Mouse (Mus musculus) liver, embryonic 14.5 days (tissue): ENCODE data around the gene Pnmt.

ENCODE experiments used
- CTCF ChIP-seq: IDR thresholded peaks from 2 replicates; pipeline ENCODE4 v1.5.1; 2016; ENCODE audit warnings: antibody characterized with exemption, low read depth, control low read depth
- EP300 ChIP-seq: IDR thresholded peaks from 2 replicates; pipeline ENCODE4 v1.6.1; 2016; ENCODE audit warnings: antibody characterized with exemption, low read depth

- TF ChIP-seq CTCF (no peak), EP300 (no peak)
Measured at GRCm38 (mm10) chr11:98387056-98387577, 867 bp downstream of the Pnmt start.
